Mouse (Mus musculus) megakaryocyte, embryonic 14.5 days (primary cell): ENCODE measurements around the gene Bcl6.

ENCODE experiments used
- FLI1 ChIP-seq: IDR thresholded peaks from 2 replicates; pipeline ENCODE4 v1.6.1; 2012; ENCODE audit warnings: low read length, inconsistent platforms, mixed read lengths
- GATA1 ChIP-seq: IDR thresholded peaks from 3 replicates; pipeline ENCODE4 v1.6.1; 2012; ENCODE audit warnings: mixed read lengths, low read length, inconsistent platforms, borderline replicate concordance

- TF ChIP-seq GATA1 (no peak), FLI1 (no peak)
These were observed 3.7 kb downstream of the Bcl6 start for GRCm38 (mm10) chr16:23984760-23985466.
